Mouse (Mus musculus): ENCODE results near the gene Syne4. TPM values are rescaled to one million over a fixed set of nuclear protein-coding genes. Genes with fewer than 3 reads are reported as not detected.

The Syne4 gene
- total RNA-seq, 2 experiments from 2014 or later: 6.3 TPM; not detected in 1

DNA sequence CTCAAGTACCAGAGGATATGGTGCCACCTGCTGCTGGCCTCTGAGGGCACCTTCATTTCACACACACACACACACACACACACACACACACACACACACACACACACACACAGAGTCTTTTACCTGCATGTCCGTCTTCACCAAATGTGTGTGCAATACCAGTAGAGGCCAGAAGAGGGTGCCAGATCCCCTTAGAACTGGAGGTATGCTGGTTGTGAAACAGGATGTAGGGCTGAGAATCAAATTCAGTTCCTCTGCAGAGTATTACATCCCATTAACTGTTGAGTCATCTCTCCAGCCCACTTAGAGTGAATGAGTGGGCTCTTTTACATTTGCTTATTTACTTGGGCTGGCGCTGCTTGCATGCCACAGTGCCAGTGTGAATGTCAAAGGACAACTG lies 10.8 kb downstream of the Syne4 start:
- peak; percentile 74 for ATAC-seq (replicated peaks; ENCODE audit: poor library complexity, severe bottlenecking)

DNA sequence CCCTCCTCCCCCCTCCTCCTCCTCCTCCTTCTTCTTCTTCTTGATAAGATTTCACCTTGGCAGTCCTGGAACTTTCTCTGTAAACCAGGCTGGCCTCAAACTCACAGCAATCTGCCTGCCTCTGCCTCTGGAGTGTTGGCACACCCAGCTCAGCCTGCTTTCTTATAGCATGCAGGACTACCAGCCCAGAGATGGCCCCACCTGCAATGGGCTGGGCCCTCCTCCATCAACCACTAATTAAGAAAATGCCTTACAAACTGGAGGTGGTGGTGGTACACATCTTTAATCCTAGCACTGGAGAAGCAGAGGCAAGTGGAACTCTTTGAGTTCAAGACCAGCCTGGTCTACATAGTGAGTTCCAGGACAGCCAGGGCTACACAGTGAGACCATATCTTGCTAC lies 11.8 kb downstream of the Syne4 start:
- no peak for ATAC-seq (replicated peaks; ENCODE audit: poor library complexity, severe bottlenecking)

DNA sequence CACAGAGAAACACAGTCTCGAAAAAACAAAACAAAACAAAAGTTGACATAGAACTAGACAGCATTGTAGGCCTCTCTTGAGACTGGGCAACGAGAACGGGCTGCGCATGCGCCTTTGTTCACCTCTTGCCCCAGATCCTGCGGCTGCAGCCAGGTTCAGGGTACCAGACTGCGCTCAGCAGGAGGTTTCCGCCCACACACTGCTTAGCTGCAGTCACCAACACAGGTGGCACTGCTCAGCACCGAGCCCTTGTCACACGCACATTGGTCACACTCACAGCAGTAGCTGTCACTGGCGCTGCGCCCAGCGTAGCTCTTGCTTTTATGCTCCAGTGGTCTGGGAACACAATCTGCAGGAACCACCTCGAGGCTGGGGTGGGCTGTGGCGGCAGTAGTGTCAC lies 12.5 kb downstream of the Syne4 start:
- ATAC-seq (replicated peaks; ENCODE audit: poor library complexity, severe bottlenecking): no peak

DNA sequence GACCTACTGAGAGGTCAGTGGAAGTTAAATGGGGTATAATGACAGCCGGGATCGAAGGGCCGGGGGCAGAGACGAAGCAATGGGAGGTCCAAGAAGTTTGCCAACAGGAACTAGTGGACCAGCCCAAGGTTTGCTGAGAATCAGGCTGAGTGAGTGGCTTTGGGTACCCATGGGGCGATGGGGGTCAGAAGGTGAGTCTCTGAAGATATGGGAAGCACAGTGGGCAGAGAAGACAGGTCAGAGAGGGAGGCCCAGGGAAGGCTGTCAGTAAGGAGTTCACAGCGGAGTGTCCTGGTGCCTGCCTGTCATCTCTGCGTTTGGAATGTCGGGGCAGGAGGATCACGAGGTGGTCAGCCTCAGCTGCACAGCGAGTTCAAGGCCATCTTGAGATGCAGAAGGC lies 13.8 kb downstream of the Syne4 start:
- no peak for ATAC-seq (replicated peaks; ENCODE audit: poor library complexity, severe bottlenecking)

DNA sequence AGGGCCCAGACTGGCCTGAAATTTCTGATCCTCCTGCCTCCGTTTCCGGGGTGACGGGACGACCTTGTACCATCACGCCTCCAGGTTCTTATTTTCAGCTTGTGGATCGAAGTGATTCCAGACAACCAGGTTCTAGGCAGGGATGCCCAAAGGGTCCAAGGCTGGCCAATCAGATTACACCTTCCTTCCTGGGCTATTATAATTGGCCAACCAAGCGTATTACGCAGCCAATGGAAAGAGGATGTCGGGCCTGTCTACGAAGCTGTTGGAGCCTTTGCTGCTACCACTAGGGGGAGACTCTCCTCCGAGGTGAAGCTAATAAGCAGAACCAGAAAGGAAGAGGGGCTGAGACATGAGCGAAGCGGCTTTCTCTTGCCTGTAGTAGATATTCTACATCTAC lies 17.3 kb downstream of the Syne4 start:
- peak; percentile 90 for ATAC-seq (replicated peaks; ENCODE audit: poor library complexity, severe bottlenecking)

DNA sequence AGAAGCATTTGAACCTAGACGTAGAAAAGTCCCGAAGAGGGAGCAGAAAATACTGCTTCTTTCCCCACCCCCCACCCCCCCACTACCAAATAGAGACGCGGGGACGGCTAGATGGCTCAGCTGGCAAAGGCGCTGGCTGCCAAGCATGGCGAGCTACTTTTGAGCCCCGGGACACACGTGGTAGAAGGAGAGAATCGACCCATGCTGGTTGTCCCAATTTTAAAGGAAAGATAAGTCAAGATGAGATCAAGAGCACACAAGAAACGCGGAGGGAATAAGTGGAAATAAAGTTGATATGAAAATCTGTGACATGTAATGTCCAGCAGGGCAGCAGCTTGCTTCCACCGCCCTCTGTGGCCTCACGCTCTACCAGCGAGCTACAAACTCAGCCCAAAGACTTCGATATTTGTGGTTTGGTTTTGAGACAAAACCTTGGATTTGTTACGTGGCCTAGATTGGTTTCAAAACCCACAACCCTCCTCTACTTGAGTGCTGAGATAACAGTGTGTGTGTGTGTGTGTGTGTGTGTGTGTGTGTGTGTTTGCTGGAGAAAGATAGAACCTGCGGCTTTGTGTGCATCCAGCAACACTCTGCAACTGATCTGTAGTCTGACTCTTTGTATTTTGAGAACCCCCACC lies 18.1 kb downstream of the Syne4 start:
- no peak for ATAC-seq (replicated peaks; ENCODE audit: poor library complexity, severe bottlenecking)

DNA sequence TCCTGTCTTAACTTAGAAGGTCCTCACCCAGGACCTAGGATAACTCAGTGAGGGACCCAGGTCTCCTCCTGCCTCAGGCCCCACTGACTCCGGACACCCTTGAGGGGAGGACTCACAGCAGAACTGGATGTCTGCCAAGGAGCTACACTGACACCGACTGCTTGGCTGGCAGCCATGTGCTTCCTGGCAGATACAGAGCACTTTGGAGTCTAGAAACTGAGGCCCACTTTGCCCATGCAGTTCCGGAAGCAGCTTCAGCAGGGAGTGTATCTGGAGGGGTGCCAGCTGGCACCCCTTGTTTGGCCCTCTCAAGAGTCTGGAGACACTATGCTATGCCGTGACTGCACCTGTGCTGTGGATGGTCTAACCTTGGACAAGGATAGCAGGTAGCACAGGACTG lies 18.8 kb downstream of the Syne4 start:
- no peak for ATAC-seq (replicated peaks; ENCODE audit: poor library complexity, severe bottlenecking)

DNA sequence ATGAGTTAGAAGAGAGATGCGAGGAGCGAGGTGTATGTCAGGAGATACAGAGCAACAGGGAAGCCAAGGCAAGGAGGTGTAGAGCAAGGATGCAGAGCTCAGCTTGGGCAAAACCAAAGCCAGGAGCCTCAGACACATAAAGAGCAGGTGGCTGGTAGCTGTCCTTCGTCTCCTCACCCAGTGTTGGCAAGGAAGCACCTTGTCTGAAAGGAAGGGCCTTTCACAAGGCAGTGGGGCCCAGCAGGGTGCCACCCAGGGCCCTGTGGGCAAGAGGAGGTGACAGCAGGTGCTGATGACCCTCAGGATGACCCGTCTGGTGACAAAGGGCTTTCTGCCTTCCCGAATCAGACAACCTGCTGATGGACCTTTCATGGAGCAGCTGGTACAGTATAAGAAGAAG lies 20.0 kb downstream of the Syne4 start:
- no peak for ATAC-seq (replicated peaks; ENCODE audit: poor library complexity, severe bottlenecking)

DNA sequence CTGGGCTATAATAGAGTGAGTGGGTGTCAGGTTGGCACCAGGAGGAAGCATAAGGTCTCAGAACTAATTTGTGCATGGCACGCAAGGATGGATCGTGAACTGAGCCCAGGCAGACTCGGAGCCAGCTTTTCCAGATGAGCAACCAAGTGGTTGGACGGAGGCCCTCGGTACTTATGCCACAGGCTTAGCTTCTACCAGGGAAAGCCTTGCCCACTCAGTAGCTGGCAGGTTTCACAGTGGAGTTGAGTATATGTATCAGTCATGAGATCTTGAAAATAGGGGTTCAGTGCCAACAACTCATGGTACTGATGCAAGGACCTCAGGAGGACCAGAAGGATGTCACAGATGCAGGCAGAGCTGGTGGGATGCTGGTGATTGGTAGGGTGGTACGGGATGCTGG lies 21.1 kb downstream of the Syne4 start:
- ATAC-seq (replicated peaks; ENCODE audit: poor library complexity, severe bottlenecking): no peak

DNA sequence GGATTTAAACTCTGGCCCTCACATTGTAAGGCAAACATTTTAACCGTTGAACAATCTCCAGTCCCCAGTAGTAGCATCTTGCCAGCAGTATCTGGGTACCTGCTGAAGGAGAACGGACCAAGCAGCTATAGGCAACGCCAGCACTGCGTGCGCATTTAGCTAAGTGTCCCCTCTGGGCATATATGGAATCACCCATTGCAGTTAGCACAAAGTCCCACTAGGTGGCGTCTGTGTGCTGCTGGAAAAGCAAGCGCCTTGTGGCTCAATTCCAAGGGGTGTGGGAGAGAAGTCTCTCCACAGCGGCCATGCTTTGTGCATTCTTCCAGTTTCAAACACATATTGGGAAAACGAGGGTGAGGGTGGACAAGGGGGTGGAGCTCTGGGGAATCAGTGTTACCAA lies 21.8 kb downstream of the Syne4 start:
- ATAC-seq (replicated peaks; ENCODE audit: poor library complexity, severe bottlenecking): peak; percentile 72

DNA sequence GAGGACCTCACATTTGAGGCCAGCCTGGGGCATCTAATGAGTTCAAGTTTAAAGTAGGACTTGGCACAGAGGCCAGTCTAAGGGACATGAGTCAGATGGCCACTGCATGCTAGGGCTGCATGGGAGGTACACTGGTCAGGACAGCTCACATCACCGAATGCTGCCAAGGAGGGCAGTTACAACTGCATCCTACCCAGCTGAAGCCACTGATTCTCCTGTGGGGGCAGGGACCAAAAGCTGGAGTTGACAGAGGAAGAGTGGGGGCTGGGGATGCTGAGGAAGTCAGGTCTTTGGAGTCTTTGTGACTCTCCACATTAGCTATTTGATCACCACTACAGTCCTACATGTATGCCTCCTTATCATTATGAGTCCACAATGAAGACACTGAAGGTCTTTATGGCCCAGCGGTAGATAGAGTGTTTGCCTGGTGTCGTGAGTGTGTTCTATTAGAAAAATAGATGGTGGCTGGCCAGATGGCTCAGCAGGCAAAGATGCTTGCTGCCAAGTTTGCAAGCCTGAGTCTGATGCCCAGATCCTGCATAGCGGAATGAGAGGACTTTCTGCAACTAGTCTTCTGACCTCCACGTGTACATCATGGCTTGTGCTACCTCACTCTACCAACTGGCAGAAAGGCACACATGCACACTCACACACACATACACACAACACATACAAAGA lies 25.0 kb downstream of the Syne4 start:
- no peak for ATAC-seq (replicated peaks; ENCODE audit: poor library complexity, severe bottlenecking)

DNA sequence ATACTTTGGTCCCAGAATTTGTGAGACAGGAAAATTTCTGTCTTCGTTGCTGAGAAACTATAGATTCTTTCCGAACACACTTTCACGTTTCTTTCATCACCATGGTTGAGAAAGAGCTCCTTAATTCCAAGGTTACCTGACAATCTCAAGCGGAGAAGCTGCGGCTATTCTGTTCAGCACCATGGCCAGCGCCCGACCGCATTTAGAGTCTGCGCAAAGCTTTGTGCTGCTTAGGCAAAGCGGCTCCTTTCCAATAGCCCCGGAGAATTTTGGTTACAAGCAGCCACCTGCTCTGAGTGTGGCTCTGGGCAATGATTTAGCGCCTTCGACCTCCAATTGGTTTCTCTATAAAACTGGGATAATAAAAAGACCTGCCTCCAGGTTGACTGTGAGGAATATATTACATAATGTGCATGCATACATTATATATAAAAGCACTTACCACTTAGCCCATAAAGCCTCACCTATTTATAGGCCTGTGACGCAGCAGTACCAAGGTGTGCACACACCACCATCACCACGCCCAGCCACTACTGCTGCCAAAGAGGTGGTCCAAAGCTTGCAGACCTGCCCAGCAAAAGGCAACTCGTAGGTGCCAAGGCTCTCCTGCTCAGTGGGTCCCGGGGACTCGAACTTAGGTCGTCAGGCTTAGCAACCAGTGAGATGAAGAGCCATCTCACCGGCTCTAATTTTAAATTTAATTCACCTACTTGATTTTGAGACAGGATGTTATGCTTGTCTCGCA lies 32.2 kb downstream of the Syne4 start:
- ATAC-seq (replicated peaks; ENCODE audit: poor library complexity, severe bottlenecking): peak; percentile 43; the same call in 1 of the 2 replicates

DNA sequence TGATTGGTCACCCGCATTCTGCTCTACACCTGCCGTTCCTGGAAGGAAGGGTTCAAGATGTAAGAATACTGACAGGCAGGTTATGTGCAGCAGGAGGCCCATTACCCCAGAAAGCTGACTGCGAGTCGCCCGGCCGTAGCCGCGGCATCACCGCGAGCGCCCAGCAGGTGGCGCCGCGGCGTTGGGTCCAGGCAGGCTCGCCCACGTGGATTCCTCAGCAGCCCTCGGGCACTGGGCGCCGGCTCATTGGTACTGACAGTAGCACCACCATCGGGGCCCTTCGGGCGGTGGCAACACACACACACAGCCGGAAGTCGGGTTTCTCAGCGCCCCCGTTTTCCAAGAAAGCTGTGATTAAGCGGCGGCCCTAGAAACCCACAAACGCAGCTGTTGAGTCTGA lies 33.2 kb downstream of the Syne4 start:
- ATAC-seq (replicated peaks; ENCODE audit: poor library complexity, severe bottlenecking): peak; percentile 87

DNA sequence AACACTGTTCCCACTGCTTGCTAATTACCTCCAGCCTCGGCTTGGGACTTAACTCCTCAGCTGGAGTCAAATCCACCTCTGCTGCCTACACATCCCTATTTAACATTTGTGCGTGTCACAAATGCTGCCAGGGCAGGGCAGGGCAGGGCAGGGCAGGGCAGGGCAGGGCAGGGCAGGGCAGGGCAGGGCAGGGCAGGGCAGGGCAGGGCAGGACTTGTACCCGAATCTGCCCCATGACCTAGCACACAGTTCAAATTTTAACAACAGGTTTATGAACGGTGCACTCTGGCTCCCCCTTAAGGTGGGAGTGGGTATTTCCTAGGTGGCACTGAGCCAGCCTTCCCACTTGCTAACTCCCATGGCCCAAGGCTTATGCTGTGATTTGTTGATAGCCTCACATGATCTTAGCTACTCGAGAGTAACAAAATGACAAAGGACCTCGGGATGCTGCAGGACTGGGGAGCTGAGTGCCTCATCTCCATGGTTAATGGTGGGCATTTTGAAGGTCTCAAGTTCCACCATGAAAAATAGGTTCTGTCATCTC lies 38.7 kb downstream of the Syne4 start:
- peak; percentile 70 for ATAC-seq (replicated peaks; ENCODE audit: poor library complexity, severe bottlenecking)

DNA sequence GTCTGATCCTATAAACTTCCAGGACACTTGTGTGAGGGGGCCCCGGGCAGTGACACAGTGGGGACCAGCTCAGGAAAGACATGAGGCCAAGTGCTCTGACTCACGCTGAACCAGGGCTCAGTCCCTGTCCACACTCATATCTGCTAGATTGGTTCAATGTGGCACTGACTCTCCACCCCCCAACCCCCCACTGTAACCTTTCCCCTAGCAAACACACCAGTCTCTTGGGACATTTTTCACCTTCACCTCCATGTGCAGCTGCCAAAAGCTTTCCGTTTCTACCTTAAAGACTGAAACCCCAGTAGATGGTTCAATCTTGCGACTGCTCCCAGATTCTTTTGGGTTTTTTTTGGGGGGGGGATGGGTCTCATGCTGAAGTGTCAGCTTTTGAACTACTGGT lies 39.5 kb downstream of the Syne4 start:
- ATAC-seq (replicated peaks; ENCODE audit: poor library complexity, severe bottlenecking): no peak

DNA sequence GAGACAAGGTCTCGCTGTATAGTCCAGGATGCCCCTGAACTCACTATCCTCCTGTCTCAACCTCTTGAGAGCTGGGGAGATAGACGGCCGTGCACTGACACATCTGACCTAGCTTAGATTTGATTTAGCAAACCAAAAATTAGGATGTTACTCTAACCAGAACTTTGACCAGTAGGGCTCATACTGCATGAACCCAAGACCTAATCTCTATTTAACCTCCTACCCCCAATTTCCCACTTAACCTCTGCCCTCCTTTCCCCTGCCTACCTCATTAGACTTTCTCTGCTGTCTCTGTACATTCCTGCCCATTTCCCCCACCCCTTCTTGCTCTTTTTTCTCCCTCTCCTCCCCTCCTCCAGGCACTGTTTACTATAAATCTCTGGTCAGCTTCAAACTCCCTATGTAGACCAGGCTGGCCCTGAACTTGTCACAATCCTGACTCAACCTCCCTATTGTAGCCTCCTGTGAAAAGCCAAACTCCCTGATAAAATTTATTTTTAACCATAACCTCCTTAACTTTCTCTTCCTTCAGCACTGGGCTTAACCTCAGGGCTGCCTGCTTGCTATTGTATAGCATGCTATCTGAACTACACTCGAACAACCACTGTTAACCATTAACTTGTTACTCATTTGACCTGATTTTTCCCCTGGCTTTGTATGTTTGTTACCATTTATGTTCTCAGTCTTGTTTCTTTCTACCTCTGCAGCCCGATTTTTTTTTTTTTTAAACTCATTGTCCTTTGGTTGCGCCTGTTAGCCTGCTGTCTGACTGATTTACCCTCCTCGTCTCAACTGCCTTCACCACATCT lies 44.0 kb downstream of the Syne4 start:
- no peak for ATAC-seq (replicated peaks; ENCODE audit: poor library complexity, severe bottlenecking)

DNA sequence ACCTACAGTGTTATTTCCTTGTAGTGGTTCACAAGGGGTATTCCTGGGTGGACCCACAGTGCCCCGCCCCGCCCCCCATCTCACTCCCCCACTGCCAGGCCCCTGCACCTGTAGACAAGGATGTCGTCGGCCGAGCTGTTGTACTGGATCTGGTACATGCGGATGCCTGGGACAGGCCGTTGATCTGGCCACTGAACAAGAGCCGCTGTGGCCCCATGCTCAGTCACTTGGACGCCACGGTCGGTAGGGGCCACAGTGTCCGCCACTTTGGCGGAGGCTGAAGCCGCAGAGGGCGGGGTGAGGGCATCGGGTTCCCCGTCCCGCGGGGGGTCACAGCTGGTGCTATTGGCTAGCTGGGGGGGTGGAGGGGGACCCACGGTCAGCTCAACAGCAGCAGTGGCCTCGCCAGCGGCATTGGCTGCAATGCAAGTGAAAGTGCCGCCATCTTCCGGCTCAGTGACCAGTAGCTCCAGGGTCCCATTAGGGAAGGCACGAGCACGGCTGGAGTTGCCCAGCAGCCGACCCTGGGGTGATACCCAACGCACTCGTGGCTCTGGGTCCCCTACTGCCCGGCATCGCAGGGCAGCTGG lies 44.8 kb downstream of the Syne4 start:
- ATAC-seq (replicated peaks; ENCODE audit: poor library complexity, severe bottlenecking): no peak

DNA sequence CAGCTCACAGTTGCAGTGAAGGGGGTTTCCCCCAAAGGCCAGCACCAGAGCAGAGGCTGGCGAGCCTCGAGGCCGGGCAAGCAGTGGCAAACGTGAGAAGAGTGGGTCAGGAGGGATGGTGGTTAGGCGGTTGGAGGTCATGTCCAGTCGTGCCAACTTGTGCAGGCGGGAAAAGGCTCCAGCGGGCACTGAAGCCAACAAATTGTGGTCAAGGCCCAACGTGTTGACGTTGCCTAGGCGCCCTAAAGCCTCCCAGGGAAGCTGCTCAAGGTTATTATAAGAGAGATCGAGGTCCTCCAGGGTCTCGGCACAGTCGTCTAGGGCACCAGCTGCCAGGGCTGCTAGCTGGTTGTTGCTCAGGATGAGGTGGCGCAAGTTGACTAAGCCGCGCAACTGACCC lies 45.4 kb downstream of the Syne4 start:
- no peak for ATAC-seq (replicated peaks; ENCODE audit: poor library complexity, severe bottlenecking)

DNA sequence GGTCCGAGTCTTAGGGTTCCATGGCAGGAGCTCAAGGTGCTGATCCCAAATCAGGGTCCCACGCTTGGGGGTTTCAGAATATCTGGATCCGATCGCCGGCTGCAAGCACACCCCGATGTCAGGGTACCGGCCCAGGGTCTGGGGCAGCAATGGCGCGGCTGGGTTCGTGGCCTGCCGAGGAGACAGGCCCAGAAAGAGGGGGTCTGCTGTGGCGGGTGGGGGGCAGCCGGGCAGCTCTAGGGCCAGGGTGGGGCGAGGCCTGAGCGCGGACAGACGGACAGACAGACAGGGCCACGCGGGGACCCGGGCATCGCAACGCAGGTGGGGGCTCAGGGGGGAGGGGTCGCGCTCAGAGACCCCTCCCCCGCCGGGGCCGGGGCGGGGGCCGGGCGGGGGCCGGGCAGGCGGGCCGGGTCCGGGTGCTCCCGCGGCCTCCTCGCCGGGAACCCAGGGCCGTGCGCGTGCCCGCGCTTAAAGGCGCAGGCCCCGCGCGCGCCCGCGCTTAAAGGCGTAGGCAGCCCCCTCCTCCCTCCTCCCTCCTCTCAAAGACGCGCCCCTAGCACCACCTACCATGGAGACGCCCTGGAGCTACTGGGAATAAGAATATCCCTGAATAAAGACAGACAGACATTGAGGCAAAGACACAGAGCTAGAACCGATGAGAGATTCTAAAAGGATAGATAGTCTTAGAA lies 48.2 kb downstream of the Syne4 start, which contains the start of gene Lrfn3:
Gene Lrfn3 (minus strand): TSS at position 121 of the 692 bp plus-strand sequence.
- ATAC-seq (replicated peaks; ENCODE audit: poor library complexity, severe bottlenecking): no peak
